Mouse (Mus musculus) heart, adult 2 months (tissue): ENCODE measurements around the gene AI661453. TPM values are rescaled to one million over a fixed set of nuclear protein-coding genes. Genes with fewer than 3 reads are reported as not detected.

Experiments used
- DNase-seq, 2 experiments: peaks; one replicate each; pipeline ENCODE4 v3.0.0; 2021
- H3K27ac ChIP-seq: fragments of 200-600 bp; 2 replicates; pipeline ENCODE4 v1.8.1; 2022
- H3K27me3 ChIP-seq: fragments of 200-500 bp; 2 replicates; pipeline ENCODE4 v1.6.1; 2012; ENCODE audit warnings: mild to moderate bottlenecking, low read length, inconsistent platforms, mixed read lengths; ENCODE audit not compliant: control insufficient read depth, insufficient read depth
- H3K36me3 ChIP-seq: fragments of 200-500 bp; 2 replicates; pipeline ENCODE4 v1.6.1; 2012; ENCODE audit warnings: low read length, inconsistent platforms; ENCODE audit not compliant: control insufficient read depth, insufficient read depth
- H3K4me1 ChIP-seq: fragments of 200-500 bp; 2 replicates; pipeline ENCODE4 v1.6.1; 2011; ENCODE audit warnings: low read length; ENCODE audit not compliant: control insufficient read depth, insufficient read depth
- H3K4me3 ChIP-seq: fragments of 200-600 bp; 2 replicates; pipeline ENCODE4 v1.8.1; 2022
- H3K79me2 ChIP-seq: fragments of 200-500 bp; replicated peaks from 2 replicates; pipeline ENCODE4 v1.6.1; 2012; ENCODE audit warnings: mild to moderate bottlenecking, inconsistent platforms, low read length, moderate library complexity, mixed read lengths; ENCODE audit not compliant: control insufficient read depth, insufficient read depth
- H3K9ac ChIP-seq: fragments of 200-500 bp; 2 replicates; pipeline ENCODE4 v1.6.1; 2012; ENCODE audit warnings: low read depth, mild to moderate bottlenecking, control low read depth, inconsistent platforms, low read length, mixed read lengths
- CTCF ChIP-seq: fragments of 200-600 bp; IDR thresholded peaks from 2 replicates; pipeline ENCODE4 v1.8.1; 2022; ENCODE audit warnings: antibody characterized with exemption, mild to moderate bottlenecking, moderate library complexity
- EP300 ChIP-seq: fragments of 200-500 bp; IDR thresholded peaks from 2 replicates; pipeline ENCODE4 v1.6.1; 2011; ENCODE audit warnings: low read depth, low read length, control low read depth; ENCODE audit not compliant: insufficient read depth
- POLR2A ChIP-seq: fragments of 200-500 bp; IDR thresholded peaks from 2 replicates; pipeline ENCODE4 v1.6.1; 2011; ENCODE audit warnings: mild to moderate bottlenecking, low read depth, low read length, control low read depth; ENCODE audit not compliant: insufficient read depth
- WGBS: fragments of 180-500 bp; shearing (Covaris S2); methylation state at CpG from one replicate; pipeline ENCODE4 v1.1.7; 2018; 5-methylcytosine and 5-hydroxymethylcytosine counted together
- intact Hi-C: fragments of 180-260 bp; cut with DNase I; formaldehyde crosslinking; loops from one replicate; pipeline ENCODE4 v1.15.1; 2025
- polyA plus RNA-seq: library from polyadenylated mRNA; depleted of rRNA; stranded (reverse); fragments of >200 nt; gene quantifications from 2 replicates; pipeline ENCODE4 v1.2.3, GENCODE M21; 2012; rRNA removed
- total RNA-seq, 2 experiments: library from RNA; stranded (reverse); gene quantifications; 2 replicates each; pipeline ENCODE4 v1.2.3; 2021

The AI661453 gene
- total and polyA plus RNA-seq, 3 experiments, result 1.00 to 1.4 (median 1.2) TPM

- Histone ChIP-seq H3K27me3 (no peaks in the 10 kb centered on the region), H3K9ac (no peak overlapping the region; the same call in 1 of the 2 replicates), H3K79me2 (no peaks in the 10 kb centered on the region), H3K27ac (peak overlapping the region; percentile 76), H3K36me3 (no peaks in the 10 kb centered on the region), H3K4me1 (peaks cover 15% of the 10 kb centered on the region), H3K4me3 (no peak overlapping the region)
- DNase-seq, result peak in 1 of 2 experiments; percentile 63
- no peak for TF ChIP-seq EP300
- TF ChIP-seq CTCF, result no peak
- 0 out of 2 replicates have a peak, but pooled peaks have one; percentile 9 for TF ChIP-seq POLR2A
- intact Hi-C loops, result loop anchor here (10.0 kb wide), 1 partner anchor 157 kb away; no protein-coding TSS in a partner anchor
- WGBS, result 20% methylated on average over 8 of the region's 8 CpGs
Measured at GRCm38 (mm10) chr17:47518205-47518604, 81.8 kb downstream of the AI661453 start.

Other genes with a start within 250 kb of the AI661453 start
- gene Mrps10, start 67.7 kb upstream of the AI661453 start, total RNA-seq, result 10 to 100 TPM; 18.2 to 22.5 TPM
- gene Mrps10, start 67.7 kb upstream of the AI661453 start, polyA plus RNA-seq, result 19.9 and 25.9 TPM in 2 replicates
- gene Guca1b, start 51.2 kb upstream of the AI661453 start, total RNA-seq, result under 1 TPM; 0.23 to 0.43 TPM
- gene Guca1b, start 51.2 kb upstream of the AI661453 start, polyA plus RNA-seq, result 0.86 and 1.1 TPM in 2 replicates
- under 1 TPM; 0.34 to 0.39 TPM for gene Guca1a, start 36.0 kb upstream of the AI661453 start, total RNA-seq
- 0.55 and 0.61 TPM in 2 replicates for gene Guca1a, start 36.0 kb upstream of the AI661453 start, polyA plus RNA-seq
- not detected for gene 1700001C19Rik, start 761 bp downstream of the AI661453 start, total RNA-seq
- 0.44 and 0.76 TPM in 2 replicates for gene 1700001C19Rik, start 761 bp downstream of the AI661453 start, polyA plus RNA-seq
- 10 to 100 TPM; 10.8 to 12.5 TPM for gene Taf8, start 65.7 kb downstream of the AI661453 start, total RNA-seq
- 14.2 and 21.0 TPM in 2 replicates for gene Taf8, start 65.7 kb downstream of the AI661453 start, polyA plus RNA-seq
- gene Ccnd3, start 68.4 kb downstream of the AI661453 start, total RNA-seq, result 10 to 100 TPM; 75.9 to 83.7 TPM
- gene Ccnd3, start 68.4 kb downstream of the AI661453 start, polyA plus RNA-seq, result 75.1 and 77.5 TPM in 2 replicates
- 10 to 100 TPM; 15.7 to 15.9 TPM for gene Bysl, start 174.9 kb downstream of the AI661453 start, total RNA-seq
- gene Bysl, start 174.9 kb downstream of the AI661453 start, polyA plus RNA-seq, result 13.2 and 15.6 TPM in 2 replicates
- gene Med20, start 175.0 kb downstream of the AI661453 start, total RNA-seq, result 10 to 100 TPM; 13.5 to 15.0 TPM
- gene Med20, start 175.0 kb downstream of the AI661453 start, polyA plus RNA-seq, result 17.4 and 25.1 TPM in 2 replicates
- gene Gm20517, start 175.0 kb downstream of the AI661453 start, total RNA-seq, result 1 to 10 TPM; 2.8 TPM
- 0.27 and 1.5 TPM in 2 replicates for gene Gm20517, start 175.0 kb downstream of the AI661453 start, polyA plus RNA-seq
- 1 to 10 TPM; 3.4 to 3.6 TPM for gene Usp49, start 194.1 kb downstream of the AI661453 start, total RNA-seq
- 2.9 and 3.6 TPM in 2 replicates for gene Usp49, start 194.1 kb downstream of the AI661453 start, polyA plus RNA-seq